Mouse (Mus musculus): ENCODE data around the gene Ten1.

Gene Ten1

DNA sequence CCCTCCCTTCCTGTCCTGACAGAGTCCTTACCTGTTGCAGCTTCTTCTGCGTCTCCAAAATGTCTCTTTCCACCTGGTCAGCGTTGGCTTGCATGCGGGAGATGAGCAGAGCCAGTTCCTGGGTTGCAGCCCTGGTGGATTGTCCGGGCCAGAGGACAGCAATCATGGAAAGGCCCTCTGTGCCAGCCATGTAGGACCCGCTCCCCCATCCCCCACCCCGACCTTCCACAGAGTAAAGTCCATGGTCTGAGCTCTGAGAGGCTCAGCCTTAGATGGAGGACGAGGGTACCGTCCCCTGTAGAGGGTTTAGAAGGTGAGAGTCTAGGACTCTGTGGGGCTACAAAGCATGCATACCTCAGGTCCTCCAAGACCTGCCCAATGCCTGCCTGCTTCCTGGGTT, 36.2 kb downstream of the Ten1 start:
- no peak for DNase-seq (ENCODE audit: inconsistent ontology term)

DNA sequence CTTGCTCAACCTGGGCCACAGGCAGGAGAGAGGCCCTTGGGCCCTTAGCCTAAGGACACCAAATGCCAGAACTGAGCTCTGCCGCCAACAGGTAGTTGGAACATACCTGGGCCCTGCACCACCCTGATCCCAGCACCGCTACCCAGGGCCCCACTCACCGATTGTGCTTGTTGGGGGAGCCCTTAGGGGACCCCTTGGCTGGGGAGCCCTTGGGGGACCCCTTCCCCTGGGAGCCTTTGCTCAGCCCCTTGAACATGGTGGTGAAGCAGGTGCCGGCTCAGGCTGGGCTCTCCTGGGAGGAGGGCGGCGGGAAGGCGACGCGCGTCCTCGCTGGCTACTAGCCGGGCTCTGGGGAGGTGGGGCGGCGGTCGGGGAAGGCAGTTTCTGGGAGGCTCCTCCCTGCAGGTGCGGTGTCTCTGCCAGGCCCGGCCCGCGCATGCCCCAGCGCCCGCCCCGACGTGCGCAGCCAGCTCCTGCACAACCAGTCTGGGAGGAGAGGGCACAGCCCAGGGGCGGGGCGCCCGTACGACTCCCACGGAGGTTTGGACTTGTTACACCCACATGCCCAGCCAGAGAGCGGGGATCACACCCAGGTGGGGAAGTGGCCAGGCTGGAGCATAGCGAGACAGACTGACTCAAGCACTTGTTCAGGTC, 39.2 kb downstream of the Ten1 start, which contains the start of gene Evpl:
Evpl (minus strand) TSS at position 336 of the 654 bp plus-strand sequence.
- peak; percentile 20 for DNase-seq (ENCODE audit: inconsistent ontology term)

DNA sequence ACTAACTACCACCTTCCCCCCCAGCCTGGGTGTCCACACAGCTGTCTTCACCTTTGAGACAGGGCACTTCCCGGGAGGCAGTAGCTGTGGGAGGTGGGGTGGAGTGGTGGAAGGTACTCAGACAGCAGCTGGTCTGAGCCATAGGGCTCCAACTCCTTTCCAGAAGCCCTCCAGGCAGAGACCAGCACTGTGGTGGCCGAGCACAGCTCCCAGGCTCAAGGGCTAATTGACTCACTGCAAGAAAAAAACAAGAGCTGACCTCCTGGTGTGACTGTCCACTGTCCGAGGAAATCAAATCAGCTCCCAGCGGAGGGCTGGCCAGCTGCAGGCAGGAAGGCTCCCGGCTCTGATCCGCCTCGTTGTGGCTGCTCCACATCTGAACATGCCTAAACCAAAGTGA, 41.1 kb downstream of the Ten1 start:
- peak; percentile 43 for DNase-seq (ENCODE audit: inconsistent ontology term)

DNA sequence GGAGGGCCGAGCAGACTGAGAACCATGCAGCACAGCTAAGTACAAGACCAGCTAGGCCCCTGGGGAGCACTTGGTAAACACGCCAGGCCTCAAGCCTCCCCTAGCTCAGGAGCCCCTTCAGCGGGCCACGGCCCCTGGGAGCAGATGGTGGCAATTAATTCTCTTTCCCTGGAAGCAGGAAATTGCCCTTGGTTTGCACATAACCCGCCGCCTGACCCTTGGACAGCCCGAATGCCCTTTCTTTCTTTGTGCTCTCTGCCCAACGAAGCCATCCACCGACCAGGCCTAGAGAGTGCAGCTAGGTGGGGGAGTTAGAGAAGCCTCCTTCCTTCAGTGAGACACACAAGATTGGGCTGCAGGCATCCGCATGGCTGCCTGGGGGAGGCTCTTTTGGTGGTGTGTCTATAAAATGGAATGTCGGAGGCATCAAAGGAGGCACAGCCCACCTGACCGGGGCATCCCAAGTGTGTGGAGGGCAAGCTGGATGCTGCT, 43.1 kb downstream of the Ten1 start:
- DNase-seq (ENCODE audit: inconsistent ontology term): no peak

DNA sequence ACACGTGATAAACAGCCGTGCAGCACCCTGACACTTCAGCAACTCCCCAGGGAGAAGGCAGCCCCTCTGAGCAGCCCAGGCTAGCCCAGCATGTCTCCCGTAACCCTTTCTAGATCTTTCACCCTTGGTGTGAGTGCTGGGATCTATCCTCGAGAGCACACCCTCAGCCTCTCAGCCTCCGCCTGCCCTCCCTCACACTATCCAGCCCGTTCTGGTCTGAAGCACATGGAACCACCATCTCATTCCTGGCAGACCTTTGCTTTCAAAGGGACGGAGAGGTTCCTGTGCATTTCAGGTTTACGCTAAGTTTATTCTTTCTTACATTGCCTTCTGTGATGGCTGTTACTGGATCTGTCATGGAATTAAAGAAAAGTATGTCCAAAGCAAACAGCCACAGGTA, 45.9 kb downstream of the Ten1 start:
- DNase-seq (ENCODE audit: inconsistent ontology term): no peak

DNA sequence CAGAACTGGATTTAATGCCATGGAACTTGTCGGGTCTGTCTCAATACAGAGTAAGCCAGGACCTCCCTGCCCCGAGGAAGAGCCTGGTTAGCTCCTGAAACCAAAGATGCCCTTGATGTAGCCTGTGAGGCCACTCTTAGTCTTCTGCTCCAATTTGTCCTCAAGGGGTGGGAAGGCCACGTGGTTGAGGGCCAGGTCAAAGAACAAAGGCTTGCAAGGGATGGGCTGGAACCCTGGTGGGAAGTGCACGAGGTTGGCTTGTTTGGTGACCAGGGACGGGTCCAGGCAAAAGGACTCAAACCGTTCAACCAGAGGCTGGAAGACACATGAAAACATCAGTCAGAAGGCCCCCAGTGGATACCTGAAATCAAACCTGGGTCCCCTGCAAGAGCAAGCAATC, 47.0 kb downstream of the Ten1 start:
- no peak for DNase-seq (ENCODE audit: inconsistent ontology term)

DNA sequence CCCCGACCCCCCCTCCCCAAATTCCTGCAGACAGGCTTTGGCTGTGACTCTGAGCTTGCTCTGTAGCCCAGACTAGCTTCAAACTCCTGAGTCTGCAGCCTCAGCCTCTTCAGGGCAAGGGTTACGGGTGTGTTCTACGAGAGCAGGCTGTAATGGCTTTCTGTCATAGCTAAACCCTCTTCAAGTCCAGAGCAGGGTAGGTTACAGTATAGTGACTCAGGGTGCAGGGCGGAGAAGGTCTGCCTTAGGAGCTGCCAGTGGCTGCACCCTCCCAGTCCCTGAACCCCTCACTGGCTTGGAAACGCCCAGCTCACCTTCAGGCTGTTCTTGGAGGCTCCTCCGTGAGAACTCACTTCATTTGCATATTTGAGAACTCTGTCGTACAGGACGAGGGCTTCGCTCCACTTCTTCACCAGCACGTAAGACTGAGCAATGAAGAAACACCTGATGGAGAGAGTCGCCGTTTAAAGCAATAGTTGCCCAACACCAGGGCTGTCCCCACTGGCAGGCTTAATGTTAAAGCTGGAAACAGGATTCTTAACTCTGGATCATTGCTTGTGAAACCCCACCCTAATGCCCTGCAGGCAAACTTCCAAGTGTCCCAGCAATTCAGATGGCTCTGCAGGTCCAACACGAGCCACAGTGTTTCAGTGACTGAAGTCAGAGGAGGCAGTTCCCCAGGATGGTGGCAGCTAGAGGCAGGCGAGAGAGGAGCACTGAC, 49.0 kb downstream of the Ten1 start:
- no peak for DNase-seq (ENCODE audit: inconsistent ontology term)

DNA sequence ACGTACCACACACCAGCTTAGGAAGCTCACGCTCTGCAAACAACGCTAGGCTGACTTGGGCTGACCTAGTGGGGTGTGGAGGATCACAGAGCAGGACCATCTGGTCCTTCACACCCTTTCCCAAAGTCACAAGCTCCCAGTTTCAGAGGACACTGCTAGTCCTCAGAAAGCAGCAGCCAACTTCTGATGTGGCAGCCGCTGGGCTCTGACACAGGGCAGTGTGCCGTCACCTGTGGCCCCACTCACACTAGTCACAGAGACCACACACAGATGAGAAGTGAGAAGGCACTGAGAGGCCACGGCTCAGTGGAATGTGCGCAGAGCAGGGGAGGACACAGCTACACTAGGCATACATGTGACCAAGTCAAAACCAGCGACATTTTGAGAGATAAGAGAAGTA, 52.2 kb downstream of the Ten1 start:
- DNase-seq (ENCODE audit: inconsistent ontology term): no peak

DNA sequence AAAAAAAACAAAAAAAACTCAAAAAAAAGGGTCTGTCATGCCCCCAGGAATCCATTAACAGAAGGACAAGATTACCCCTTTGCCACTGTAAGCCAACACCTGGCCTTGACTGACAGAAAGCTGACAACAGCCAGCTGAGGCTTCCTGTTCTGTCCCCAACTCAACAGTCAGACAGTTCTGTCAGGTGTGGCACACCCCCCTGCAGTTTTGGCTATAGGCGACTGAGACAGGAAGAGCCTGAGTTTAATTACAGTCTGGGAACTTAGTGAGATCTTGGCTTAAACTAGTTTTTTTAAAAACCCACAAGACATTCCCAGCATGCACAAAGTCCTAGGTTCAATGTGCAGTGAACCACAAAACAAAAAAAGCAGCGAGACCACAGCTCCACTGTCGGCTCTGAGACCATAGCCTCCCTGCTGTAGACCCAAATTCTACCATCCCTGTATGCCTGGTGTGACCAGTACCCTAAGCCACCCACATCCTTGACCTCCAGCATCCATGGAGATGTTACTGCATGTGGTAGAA, 54.5 kb downstream of the Ten1 start:
- DNase-seq (ENCODE audit: inconsistent ontology term): no peak

DNA sequence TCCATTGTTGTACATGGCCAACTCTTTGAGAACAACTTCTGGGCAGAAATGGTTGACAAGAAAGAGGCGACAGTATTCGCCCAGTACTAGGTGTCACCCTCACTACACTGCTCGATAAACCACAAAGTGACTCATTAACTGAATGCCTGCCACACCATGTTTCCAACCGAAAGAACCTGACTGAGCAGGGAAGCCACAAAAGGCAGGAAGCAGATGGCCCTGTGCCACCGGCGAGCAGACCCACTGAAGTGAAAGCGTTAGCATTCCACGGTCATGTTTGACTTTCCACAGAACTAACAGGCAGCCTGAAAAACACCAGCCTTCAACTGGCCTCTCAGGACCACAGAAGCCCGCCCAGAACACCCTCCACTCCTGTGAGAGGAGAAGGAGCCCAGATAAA, 56.0 kb downstream of the Ten1 start:
- peak; percentile 94 for DNase-seq (ENCODE audit: inconsistent ontology term)

DNA sequence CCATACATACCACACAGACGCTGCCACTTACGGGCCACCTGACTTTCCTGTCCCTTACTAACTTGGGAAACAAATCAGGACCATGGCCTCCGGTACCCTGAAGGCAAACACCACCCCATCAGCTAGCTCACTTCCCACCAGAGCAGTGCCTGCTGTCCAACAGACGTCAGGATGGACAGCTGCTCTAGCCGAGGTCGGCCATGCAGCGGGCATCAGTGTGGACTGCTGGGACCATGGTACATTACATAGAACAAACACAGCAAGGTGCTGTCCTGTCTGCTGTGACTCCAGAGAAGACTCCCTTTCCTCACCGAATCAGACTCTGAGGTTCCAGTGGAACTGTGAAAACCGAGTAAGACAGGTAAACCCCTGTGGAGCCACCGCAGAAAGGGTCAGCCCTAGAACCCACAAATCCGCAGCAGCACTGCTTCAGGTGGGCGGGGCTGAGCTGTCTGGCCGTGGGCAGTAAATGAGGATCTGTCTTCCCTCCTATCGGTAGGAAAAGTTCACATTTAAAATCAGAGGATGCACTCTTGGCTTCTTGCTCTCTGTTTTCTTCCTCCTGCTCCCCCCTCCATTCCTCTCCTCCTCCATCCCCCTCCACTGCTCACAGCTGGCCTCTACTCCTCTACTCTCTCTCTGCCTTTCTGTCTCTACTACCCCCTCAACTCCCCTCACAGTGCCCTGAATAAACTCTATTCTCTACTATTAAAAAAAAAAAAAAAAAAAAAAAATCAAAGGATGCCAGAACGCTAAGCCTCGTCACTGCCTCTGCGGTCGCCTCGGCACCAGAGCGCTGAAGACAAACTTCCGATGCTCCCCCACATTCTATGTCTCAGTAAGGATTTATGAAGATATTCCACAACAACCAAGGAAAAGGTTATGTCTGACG, 56.7 kb downstream of the Ten1 start:
- DNase-seq (ENCODE audit: inconsistent ontology term): no peak

DNA sequence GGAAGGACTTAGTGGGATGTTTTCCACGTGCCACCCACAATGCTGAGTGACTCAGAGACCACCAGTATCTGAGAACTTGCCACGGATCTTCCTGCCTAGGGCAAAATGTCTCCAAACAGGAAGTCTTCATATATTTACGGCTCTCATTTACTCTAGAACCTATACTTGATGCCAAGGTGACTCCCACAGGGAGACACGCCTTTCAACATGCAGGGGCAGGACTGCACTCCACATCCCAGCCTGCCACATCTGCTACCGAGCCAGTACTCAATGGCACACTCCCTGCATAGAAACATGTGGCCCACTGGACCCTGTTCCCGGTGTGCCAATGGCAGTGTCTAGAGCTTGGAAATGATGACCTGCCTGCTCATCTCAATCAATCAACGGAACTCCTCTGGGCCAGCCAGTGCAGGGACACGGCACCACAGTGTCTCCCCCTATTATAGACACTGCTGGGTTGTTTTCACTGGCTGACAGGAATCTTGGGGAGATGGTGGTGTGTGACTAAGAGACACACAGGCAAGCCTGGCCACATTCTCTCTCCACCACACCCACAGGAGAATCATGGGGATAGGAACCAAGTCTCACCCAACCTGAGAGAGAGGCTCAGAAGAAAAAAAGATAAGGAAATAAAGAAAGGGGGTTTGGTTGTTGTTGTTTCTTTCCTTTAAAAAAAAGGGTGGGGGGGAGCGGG, 57.5 kb downstream of the Ten1 start:
- no peak for DNase-seq (ENCODE audit: inconsistent ontology term)

DNA sequence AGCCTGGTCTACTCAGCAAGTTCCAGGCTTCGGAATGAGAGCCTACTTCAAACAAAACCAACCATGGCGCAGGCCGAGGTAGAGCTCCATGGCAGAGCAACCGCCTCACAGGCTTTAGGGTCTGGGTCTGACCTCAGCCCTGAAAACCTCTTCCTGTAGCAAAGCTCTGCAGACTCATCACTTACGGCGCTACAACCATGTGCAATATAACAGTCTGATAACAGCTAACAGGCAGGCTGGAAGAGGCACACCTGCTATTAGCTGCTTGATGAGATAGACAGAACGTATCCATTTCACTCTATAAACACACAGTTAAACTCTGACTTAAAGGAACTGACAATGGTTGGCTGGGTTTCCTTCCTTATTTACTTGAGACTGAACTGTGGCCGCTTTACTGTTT, 60.8 kb downstream of the Ten1 start:
- DNase-seq (ENCODE audit: inconsistent ontology term): no peak

DNA sequence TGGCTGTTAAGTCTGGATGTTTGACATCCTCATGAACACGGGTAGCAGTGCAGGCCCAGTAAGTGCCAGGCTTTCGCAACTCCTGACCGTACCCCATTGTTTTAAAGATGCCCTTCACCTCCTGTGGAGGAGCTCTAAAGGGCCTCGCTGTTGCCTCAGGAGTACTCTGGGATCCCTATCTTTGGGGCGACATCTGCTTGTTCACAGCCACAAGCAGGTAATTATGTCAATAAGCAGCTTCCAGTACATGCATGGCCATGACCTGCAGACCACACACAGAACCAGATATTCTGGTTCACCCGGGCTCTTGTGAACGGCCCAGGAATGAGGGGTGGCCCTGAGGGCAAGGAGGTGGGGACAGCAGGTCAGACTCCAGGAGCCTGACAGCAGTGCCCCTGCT, 61.6 kb downstream of the Ten1 start:
- no peak for DNase-seq (ENCODE audit: inconsistent ontology term)
